Mouse (Mus musculus) embryonic facial prominence, embryonic 15.5 days (tissue): ENCODE data around the gene Tyrp1. TPM values are rescaled to one million over a fixed set of nuclear protein-coding genes. Genes with fewer than 3 reads are reported as not detected.
A peak's percentile ranks its signal among the peaks of the same experiment; 100 is the strongest.

Experiments
- ATAC-seq: fragments of 200-750 bp; cut with Nextera tagmentation; 2 replicates; pipeline ENCODE4 v1.8.0; 2017; ENCODE audit warnings: low read depth, moderate TSS enrichment; ENCODE audit not compliant: insufficient number of reproducible peaks, low FRiP score, low TSS enrichment
- H3K27ac ChIP-seq: fragments of 300-500 bp; sonication (generic); replicated peaks from 2 replicates; pipeline ENCODE4 v1.5.1; 2015; ENCODE audit warnings: mild to moderate bottlenecking, inconsistent platforms
- H3K27me3 ChIP-seq: fragments of 300-500 bp; sonication (generic); 2 replicates; pipeline ENCODE4 v1.6.1; 2015; ENCODE audit warnings: inconsistent platforms
- H3K36me3 ChIP-seq: fragments of 300-500 bp; sonication (generic); 2 replicates; pipeline ENCODE4 v1.6.1; 2015; ENCODE audit warnings: mild to moderate bottlenecking, inconsistent platforms
- H3K4me1 ChIP-seq: fragments of 300-500 bp; sonication (generic); 2 replicates; pipeline ENCODE4 v1.6.1; 2015; ENCODE audit warnings: inconsistent platforms
- H3K4me2 ChIP-seq: fragments of 300-500 bp; sonication (generic); replicated peaks from 2 replicates; pipeline ENCODE4 v1.6.1; 2015; ENCODE audit warnings: mild to moderate bottlenecking, inconsistent platforms
- H3K4me3 ChIP-seq: fragments of 300-500 bp; sonication (generic); replicated peaks from 2 replicates; pipeline ENCODE4 v1.5.1; 2015; ENCODE audit warnings: mild to moderate bottlenecking, inconsistent platforms
- H3K9ac ChIP-seq: fragments of 300-500 bp; sonication (generic); 2 replicates; pipeline ENCODE4 v1.6.1; 2015; ENCODE audit warnings: inconsistent platforms
- H3K9me3 ChIP-seq: fragments of 300-500 bp; sonication (generic); replicated peaks from 2 replicates; pipeline ENCODE4 v1.6.1; 2016; ENCODE audit warnings: inconsistent platforms
- WGBS: fragments of 180-500 bp; shearing (Covaris S2); methylation state at CpG from one replicate; pipeline ENCODE4 v1.1.7; 2015; 5-methylcytosine and 5-hydroxymethylcytosine counted together
- polyA plus RNA-seq: library from polyadenylated mRNA; unstranded; fragments of >200 nt; fragmentation: Nextera tagmentation; extraction: Ambion mirVana; gene quantifications from 2 replicates; pipeline ENCODE4 v1.2.1, GENCODE M21; 2015

Tyrp1 gene
- polyA plus RNA-seq, 1 experiment from 2014 or later, result 3.4 TPM

DNA sequence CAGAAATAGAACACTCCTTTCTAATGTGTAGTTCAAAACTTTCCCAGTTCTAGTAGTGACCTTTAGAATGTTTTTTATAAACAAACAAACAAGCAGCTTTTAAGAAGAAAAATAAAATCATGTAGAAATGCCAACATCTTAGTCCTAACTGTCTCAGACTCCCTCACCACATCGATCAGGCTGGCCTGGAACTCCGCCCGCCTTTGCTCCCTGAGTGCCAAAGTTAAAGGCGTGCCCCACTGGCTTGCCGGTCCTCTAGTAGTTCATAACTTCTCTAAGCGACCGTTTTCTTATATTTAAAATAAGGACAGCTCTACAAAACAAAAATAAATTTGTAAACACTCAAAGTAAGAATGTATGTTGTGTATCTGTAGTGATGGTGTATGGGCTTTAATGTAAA is 30.0 kb downstream of the Tyrp1 start:
- Histone ChIP-seq H3K4me3 (no peak overlapping the region), H3K4me1 (no peaks in the 10 kb centered on the region; the same call in 1 of the 2 replicates), H3K36me3 (no peaks in the 10 kb centered on the region), H3K4me2 (no peak overlapping the region), H3K9me3 (no peaks in the 10 kb centered on the region), H3K9ac (no peak overlapping the region), H3K27ac (no peak overlapping the region), H3K27me3 (no peaks in the 10 kb centered on the region)
- 59% methylated on average over 7 of the region's 7 CpGs for WGBS
- ATAC-seq, result no peak

DNA sequence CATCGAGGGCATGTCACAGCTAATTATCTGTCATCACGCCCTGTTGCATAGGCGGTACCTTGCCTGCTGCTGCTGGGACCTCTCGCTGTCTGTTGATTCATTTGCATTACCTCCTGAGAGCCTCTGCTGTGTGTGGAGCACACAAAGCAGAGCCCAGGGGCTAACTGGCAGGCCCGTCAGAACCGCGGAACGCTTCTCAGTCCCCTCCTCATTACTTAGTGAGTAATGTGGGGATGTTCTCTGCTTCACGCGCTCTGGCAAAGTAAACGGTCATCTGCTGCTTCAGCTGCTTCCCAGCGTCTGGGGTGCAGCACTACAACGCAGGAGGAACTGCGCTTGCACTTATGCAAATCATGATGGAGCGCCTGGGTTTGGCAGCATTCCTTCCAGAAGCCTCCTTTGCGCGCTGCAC is 30.6 kb downstream of the Tyrp1 start:
- no peaks in the 10 kb centered on the region; the same call in 1 of the 2 replicates for H3K4me1 ChIP-seq
- no peak overlapping the region for H3K9ac ChIP-seq
- peak overlapping the region; percentile 64 for H3K4me2 ChIP-seq
- ATAC-seq, result peak; percentile 63
- H3K36me3 ChIP-seq, result no peaks in the 10 kb centered on the region
- 0 out of 2 replicates have a peak overlapping the region, but pooled peaks have one; percentile 22 for H3K27ac ChIP-seq
- H3K27me3 ChIP-seq, result no peaks in the 10 kb centered on the region
- H3K4me3 ChIP-seq, result peak overlapping the region; percentile 36
- H3K9me3 ChIP-seq, result no peaks in the 10 kb centered on the region
- WGBS, result under 1% methylated on average over 17 of the region's 17 CpGs

DNA sequence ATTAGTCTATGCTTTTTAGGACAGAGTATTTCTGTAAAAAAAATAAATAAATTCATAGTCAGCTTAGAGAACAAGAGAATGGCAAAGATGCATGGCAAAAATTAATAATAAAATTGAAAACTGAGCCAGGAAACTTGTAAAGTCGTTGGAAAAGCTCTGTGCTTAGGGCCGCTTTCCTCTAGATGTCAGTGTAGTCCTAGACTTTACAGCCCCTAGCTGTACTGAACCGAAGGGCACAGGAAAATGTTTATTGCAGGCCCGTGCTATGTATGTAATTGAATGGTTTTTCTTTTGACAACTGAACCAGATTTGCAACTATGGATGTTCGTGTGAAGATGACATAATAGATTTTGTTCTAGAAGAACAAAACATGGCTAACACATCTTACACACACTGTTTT is 32.1 kb downstream of the Tyrp1 start:
- H3K9ac ChIP-seq, result no peak overlapping the region
- 10% methylated on average over 5 of the region's 5 CpGs for WGBS
- H3K4me2 ChIP-seq, result no peak overlapping the region
- no peaks in the 10 kb centered on the region for H3K36me3 ChIP-seq
- H3K4me1 ChIP-seq, result no peaks in the 10 kb centered on the region; the same call in 1 of the 2 replicates
- ATAC-seq, result 0 out of 2 replicates have a peak, but pooled peaks have one; percentile 63
- H3K9me3 ChIP-seq, result no peaks in the 10 kb centered on the region
- no peak overlapping the region for H3K27ac ChIP-seq
- H3K27me3 ChIP-seq, result no peaks in the 10 kb centered on the region
- H3K4me3 ChIP-seq, result no peak overlapping the region

DNA sequence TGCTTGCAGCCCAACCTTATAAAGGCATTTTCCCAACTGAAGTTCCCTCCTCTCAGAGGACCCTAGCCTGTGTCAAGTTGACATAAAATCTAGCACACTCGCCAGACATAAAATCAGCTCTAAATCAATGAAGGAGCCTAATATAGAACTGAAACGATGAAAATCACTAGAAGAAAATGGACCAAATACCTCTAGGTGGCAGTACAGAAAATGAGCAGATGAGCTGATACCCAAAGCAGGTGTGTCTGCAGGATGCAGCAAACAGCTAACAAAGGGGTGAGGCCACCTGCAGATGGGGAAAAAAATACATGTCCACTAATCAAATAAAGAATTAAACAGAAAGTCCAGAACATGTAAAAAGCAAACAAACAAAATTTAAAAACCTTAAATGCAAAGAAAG is 35.7 kb downstream of the Tyrp1 start:
- Histone ChIP-seq H3K9me3 (no peaks in the 10 kb centered on the region), H3K4me2 (no peak overlapping the region), H3K4me3 (no peak overlapping the region), H3K27ac (no peak overlapping the region), H3K9ac (no peak overlapping the region), H3K27me3 (no peaks in the 10 kb centered on the region), H3K4me1 (peaks cover 3% of the 10 kb centered on the region; the same call in 1 of the 2 replicates), H3K36me3 (no peaks in the 10 kb centered on the region)
- no peak for ATAC-seq
- WGBS, result 49% methylated on average over 2 of the region's 2 CpGs

DNA sequence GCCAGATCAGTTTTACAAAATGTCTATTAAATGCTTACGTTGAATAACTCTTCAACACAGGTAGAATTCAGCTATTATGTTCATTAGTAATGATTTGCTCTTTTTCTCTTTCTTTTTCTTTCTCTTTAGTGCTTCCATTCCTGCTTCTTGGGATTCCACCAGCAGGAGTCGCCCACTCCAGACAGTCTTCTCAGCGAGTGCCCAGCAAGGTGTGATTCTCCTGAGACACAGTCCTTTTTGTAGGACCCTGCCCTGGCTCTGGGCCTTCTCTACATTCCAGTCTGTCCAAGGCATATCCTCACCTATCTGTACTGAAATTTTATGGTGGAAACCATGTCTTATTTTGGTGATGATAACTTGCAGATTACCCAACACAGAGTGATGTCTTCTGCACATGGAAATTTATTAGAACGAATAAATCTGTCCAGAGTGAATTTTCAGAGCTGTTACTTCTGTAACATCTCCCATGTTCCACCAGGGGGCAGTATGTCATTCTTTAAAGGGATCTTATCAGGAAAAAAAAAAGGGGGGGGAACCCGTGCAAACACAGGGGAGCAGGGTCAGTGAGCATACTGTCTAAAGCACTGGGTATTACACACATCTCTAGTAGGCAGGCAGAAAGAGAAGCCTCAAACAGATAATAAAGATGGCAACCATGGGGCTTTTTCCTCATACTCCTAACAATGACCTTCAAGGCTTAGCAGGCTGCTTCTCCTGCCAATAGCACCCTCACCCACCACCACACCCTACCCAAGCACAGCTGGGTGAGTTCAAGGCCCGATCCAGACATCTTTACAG is 39.1 kb downstream of the Tyrp1 start:
- Histone ChIP-seq H3K9me3 (no peaks in the 10 kb centered on the region), H3K4me2 (no peak overlapping the region), H3K36me3 (no peaks in the 10 kb centered on the region), H3K27me3 (no peaks in the 10 kb centered on the region), H3K4me1 (peaks cover 3% of the 10 kb centered on the region; the same call in 1 of the 2 replicates), H3K27ac (no peak overlapping the region), H3K4me3 (no peak overlapping the region), H3K9ac (no peak overlapping the region)
- no peak for ATAC-seq
- 39% methylated on average over 6 of the region's 6 CpGs for WGBS

DNA sequence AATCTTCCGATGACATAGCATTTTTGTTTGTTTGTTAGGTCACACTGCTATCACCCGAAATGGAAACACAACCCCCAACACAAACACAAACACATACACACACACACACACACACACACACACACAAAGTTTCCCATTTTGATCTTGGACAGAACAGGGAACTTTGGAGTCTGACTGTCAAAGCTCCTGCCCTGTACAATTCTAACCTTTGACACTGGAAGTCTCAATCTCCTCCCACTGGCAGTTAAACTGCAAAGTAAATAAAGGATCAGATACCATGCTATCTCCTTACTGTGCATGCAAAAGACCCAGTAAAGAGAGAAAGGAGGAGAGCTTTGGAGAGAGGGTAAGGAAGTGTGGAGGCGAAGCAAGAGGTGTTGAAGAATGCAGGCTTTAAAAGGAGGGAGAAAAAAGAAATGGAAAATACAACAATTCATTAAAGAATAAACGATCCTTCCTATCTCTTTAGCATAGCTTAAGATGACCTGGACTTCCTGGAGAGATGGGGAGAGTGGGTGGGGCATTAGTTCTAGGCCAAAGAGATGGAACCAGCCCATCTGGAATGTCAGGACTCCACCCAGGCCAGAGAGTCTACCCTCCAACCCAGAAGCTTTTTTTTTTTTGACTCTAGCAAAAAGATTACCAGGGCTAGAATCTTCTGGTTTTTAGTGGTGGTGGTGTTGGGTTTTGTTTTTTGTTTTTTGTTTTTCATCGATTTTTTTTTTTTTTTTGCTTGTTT is 40.4 kb downstream of the Tyrp1 start:
- Histone ChIP-seq H3K27ac (no peak overlapping the region), H3K4me1 (peaks cover 3% of the 10 kb centered on the region; the same call in 1 of the 2 replicates), H3K4me3 (no peak overlapping the region), H3K36me3 (no peaks in the 10 kb centered on the region), H3K27me3 (no peaks in the 10 kb centered on the region), H3K9ac (no peak overlapping the region), H3K4me2 (no peak overlapping the region), H3K9me3 (no peaks in the 10 kb centered on the region)
- no peak for ATAC-seq
- 51% methylated on average over 5 of the region's 5 CpGs for WGBS

DNA sequence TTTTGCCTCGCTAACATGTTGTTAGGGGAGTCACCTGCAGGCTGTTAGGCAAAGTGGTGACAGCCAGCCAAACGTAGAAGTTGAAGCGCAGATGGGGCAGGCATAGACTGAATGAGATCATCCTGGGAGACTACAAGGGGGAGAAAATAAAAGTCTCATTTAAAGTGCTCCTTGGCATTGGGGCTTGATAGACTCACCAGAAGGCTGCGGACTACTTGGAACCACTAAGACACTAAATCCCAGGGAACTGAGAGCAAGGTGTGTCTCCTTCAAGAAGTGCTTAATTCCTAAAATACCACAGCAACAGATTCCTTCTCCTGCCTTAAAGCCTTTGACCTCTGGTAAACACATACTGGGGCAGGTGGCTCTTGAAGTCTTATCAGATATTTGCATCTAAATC is 41.1 kb downstream of the Tyrp1 start:
- Histone ChIP-seq H3K4me3 (no peak overlapping the region), H3K4me2 (no peak overlapping the region), H3K4me1 (peaks cover 3% of the 10 kb centered on the region; the same call in 1 of the 2 replicates), H3K9me3 (no peaks in the 10 kb centered on the region), H3K27ac (no peak overlapping the region), H3K9ac (no peak overlapping the region), H3K36me3 (no peaks in the 10 kb centered on the region), H3K27me3 (no peaks in the 10 kb centered on the region)
- no peak for ATAC-seq
- 43% methylated on average over 4 of the region's 4 CpGs for WGBS

DNA sequence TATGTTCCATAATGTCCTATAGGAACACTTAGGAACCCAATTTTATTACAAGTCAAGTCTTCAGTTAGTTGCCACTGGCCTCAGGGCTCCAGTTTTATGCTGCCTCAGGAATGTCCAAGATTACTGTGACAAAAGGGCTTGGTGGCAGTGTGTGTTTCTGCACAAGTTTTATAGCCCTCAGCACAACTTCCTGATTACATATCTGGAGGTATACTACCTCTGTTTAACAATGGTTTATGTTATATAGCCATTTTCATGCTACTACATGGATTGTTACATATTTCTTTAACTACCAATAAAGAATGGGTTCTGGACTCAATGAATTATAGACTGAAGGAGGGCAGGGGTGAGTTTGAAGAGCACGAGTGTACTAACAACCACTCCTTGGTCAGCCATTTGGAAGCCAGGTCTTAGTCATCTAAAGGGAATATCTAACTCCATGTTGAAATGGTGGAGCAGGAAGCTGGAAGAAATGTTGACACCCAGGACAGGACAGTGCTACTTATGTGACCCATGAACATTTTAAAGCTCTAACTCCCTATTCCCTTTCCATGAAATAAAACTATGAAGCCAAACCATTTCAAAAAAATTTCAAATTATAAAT is 48.2 kb downstream of the Tyrp1 start:
- H3K4me1 ChIP-seq, result no peaks in the 10 kb centered on the region
- no peak overlapping the region for H3K27ac ChIP-seq
- no peak overlapping the region for H3K9ac ChIP-seq
- H3K36me3 ChIP-seq, result no peaks in the 10 kb centered on the region
- no peak for ATAC-seq
- no peak overlapping the region for H3K4me2 ChIP-seq
- H3K4me3 ChIP-seq, result no peak overlapping the region
- H3K9me3 ChIP-seq, result no peaks in the 10 kb centered on the region
- H3K27me3 ChIP-seq, result no peaks in the 10 kb centered on the region
- WGBS, result 84% methylated on average over 1 of the region's 1 CpGs

DNA sequence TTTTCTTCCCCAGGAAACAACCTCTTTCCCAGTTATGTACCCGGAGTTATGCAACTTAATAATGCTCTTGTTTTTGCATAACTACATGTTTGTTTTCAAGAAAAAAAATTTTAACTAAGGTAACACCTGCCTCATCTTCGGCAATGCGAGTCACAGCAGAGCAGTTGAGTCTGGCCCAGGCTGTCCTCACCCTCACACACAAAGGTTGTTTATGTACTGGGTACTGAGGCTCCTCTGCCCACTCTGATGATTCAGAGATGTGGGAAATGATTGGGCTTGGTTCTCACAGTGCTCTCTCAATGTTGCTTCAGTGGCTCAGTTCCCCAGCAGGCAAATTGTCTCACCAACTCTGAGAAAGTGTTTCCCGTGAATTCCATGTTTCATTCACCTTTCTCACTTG is 52.7 kb downstream of the Tyrp1 start:
- Histone ChIP-seq H3K4me3 (no peak overlapping the region), H3K36me3 (no peaks in the 10 kb centered on the region), H3K4me1 (no peaks in the 10 kb centered on the region), H3K9ac (no peak overlapping the region), H3K27me3 (no peaks in the 10 kb centered on the region), H3K27ac (no peak overlapping the region), H3K4me2 (no peak overlapping the region), H3K9me3 (no peaks in the 10 kb centered on the region)
- no peak for ATAC-seq
- 64% methylated on average over 4 of the region's 4 CpGs for WGBS

DNA sequence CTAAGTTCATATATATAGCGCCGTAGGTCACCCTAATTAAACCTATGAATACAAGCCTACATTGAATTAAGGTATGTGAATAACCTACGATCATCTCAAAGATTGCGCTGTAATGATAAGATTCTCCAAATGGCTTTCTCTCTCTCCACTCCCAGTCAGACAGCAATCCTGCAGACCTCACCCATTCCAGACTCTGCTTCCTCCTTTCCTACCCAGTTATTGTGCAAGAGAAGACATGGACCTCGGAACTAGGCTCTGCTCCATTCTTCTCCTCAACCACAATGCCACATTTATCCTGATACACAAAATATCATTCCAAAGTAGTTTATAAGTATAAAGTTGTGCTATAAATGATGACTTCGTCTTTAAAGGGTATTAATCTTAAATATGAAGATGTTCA is 57.1 kb downstream of the Tyrp1 start:
- ATAC-seq, result no peak
- H3K9ac ChIP-seq, result no peak overlapping the region
- no peaks in the 10 kb centered on the region for H3K36me3 ChIP-seq
- H3K4me2 ChIP-seq, result no peak overlapping the region
- H3K4me3 ChIP-seq, result no peak overlapping the region
- H3K4me1 ChIP-seq, result no peaks in the 10 kb centered on the region
- WGBS, result 93% methylated on average over 6 of the region's 6 CpGs
- no peaks in the 10 kb centered on the region for H3K27me3 ChIP-seq
- H3K9me3 ChIP-seq, result no peaks in the 10 kb centered on the region
- no peak overlapping the region for H3K27ac ChIP-seq

DNA sequence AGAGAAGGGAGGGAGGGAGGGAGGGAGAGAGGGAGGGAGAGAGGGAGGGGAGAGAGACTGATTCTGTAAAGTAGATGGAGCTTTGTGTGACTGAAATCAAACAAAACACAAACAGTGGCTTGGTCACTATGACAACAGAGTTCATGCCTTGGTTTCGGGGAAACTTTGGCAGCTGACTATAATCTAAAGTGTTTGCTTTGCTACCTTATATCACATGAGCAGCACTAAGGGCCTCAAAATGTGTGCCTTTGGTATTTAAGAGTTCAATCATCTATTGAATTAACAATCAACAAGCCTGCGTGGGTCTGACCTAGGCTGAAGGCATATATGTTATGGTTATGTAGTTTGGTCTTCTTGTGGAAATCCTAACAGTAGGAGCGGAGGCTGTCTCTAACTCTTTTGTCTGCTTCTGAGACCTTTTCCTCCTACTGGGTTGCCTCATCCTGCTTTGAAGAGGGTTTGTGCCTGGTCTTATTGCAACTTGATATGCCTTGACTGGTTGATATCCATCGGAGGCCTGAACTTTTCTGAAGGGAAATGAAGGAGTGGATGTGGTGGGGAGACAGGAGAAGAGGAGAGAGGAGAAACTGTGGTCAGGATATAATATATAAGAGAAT is 61.5 kb downstream of the Tyrp1 start:
- no peaks in the 10 kb centered on the region for H3K27me3 ChIP-seq
- 58% methylated on average over 4 of the region's 4 CpGs for WGBS
- no peak for ATAC-seq
- no peak overlapping the region for H3K4me2 ChIP-seq
- H3K4me1 ChIP-seq, result no peaks in the 10 kb centered on the region
- no peak overlapping the region for H3K9ac ChIP-seq
- no peaks in the 10 kb centered on the region for H3K9me3 ChIP-seq
- no peaks in the 10 kb centered on the region for H3K36me3 ChIP-seq
- H3K4me3 ChIP-seq, result no peak overlapping the region
- no peak overlapping the region for H3K27ac ChIP-seq
